ENCODE assay signal across 10 mouse cellular contexts in genomic region chr4:61858160-61858559, GRCm38 (mm10). TPM values are rescaled to one million over a fixed set of nuclear protein-coding genes. Genes with fewer than 3 reads are reported as not detected.
DNase-seq lines count a peak whose midpoint lies in the region; ATAC-seq and TF ChIP-seq lines count a peak whose summit lies in the region.
"Had no signal": no experiment of that assay in that cellular context is flagged by ENCODE, and none has a peak within 500 bp of the region (broad histone marks: within the 10 kb centered on the region; RNA-seq: fewer than 3 reads in every experiment).

No protein-coding gene starts in this region.

- H3K27me3 ChIP-seq in lung, postnatal 0 days (replicated peaks; ENCODE audit: insufficient read depth, low read length) = no peaks in the 10 kb centered on the region
- no peaks in the 10 kb centered on the region for H3K27me3 ChIP-seq in limb, embryonic 10.5 days (ENCODE audit: low read depth, poor library complexity, severe bottlenecking)
- no peaks in the 10 kb centered on the region for H3K27me3 ChIP-seq in forebrain, embryonic 13.5 days

- 46% methylated on average over 4 of the region's 4 CpGs for WGBS in lung, postnatal 0 days
- WGBS in limb, embryonic 10.5 days = 44% methylated on average over 4 of the region's 4 CpGs
- WGBS in forebrain, embryonic 13.5 days = 45% methylated on average over 4 of the region's 4 CpGs

- H3K4me1 ChIP-seq in lung, postnatal 0 days (ENCODE audit: insufficient read depth, low read depth, low read length) = no peaks in the 10 kb centered on the region
- no peaks in the 10 kb centered on the region for H3K4me1 ChIP-seq in limb, embryonic 10.5 days
- no peaks in the 10 kb centered on the region for H3K4me1 ChIP-seq in forebrain, embryonic 13.5 days

- no peak for TF ChIP-seq EP300 in lung, postnatal 0 days (IDR thresholded peaks at IDR 0.05)

- ATAC-seq in lung, postnatal 0 days = no peak
- ATAC-seq in forebrain, embryonic 13.5 days = no peak

- no peak overlapping the region for H3K4me3 ChIP-seq in gastrocnemius, adult 2 months
- no peak overlapping the region for H3K4me3 ChIP-seq in lung, postnatal 0 days (ENCODE audit: low read depth, low read length)
- no peak overlapping the region for H3K4me3 ChIP-seq in limb, embryonic 10.5 days
- H3K4me3 ChIP-seq in forebrain, embryonic 13.5 days = no peak overlapping the region

- no peaks in the 10 kb centered on the region for H3K9me3 ChIP-seq in lung, postnatal 0 days (ENCODE audit: low read length)
- no peaks in the 10 kb centered on the region; the same call in 1 of the 2 replicates for H3K9me3 ChIP-seq in limb, embryonic 10.5 days (replicated peaks)
- H3K9me3 ChIP-seq in forebrain, embryonic 13.5 days (replicated peaks) = 0 out of 2 replicates have a peak, but pooled peaks cover 10% of the 10 kb centered on the region

- DNase-seq in gastrocnemius, adult 2 months = no peak
- DNase-seq in gastrocnemius, adult 8-10 months (ENCODE audit: low spot score in 2 of 2) = no peak
- DNase-seq in lung, postnatal 0 days (ENCODE audit: low spot score) = no peak
- no peak for DNase-seq in lung, adult 18-20 months
- peak; percentile 45 for DNase-seq in adrenal gland, adult 2 months
- DNase-seq in limb, embryonic 10.5 days (ENCODE audit: low spot score) = peak; percentile 37
- no peak for DNase-seq in layer of hippocampus, adult 11-12 months (ENCODE audit: low spot score)

- no peak overlapping the region for H3K4me2 ChIP-seq in lung, postnatal 0 days (replicated peaks; ENCODE audit: low read depth, low read length)
- no peak overlapping the region for H3K4me2 ChIP-seq in forebrain, embryonic 13.5 days

- H3K9ac ChIP-seq in lung, postnatal 0 days (replicated peaks; ENCODE audit: low read depth) = no peak overlapping the region
- no peak overlapping the region for H3K9ac ChIP-seq in forebrain, embryonic 13.5 days

- TF ChIP-seq CTCF in gastrocnemius, adult 2 months (IDR thresholded peaks at IDR 0.05) = peak; percentile 55
- TF ChIP-seq CTCF in lung, postnatal 0 days (IDR thresholded peaks at IDR 0.05) = peak; percentile 64

- no peak overlapping the region for H3K27ac ChIP-seq in gastrocnemius, adult 2 months
- no peak overlapping the region for H3K27ac ChIP-seq in lung, postnatal 0 days (ENCODE audit: low read length)
- no peak overlapping the region for H3K27ac ChIP-seq in limb, embryonic 10.5 days
- no peak overlapping the region for H3K27ac ChIP-seq in forebrain, embryonic 13.5 days

- intact Hi-C loops in gastrocnemius, adult 2 months (cut with DNase I) = no loop called here

- H3K36me3 ChIP-seq in lung, postnatal 0 days (ENCODE audit: insufficient read depth, low read length) = no peaks in the 10 kb centered on the region
- H3K36me3 ChIP-seq in limb, embryonic 10.5 days = no peaks in the 10 kb centered on the region
- H3K36me3 ChIP-seq in forebrain, embryonic 13.5 days (ENCODE audit: poor library complexity, severe bottlenecking) = no peaks in the 10 kb centered on the region

RNA-seq across cellular contexts. Expression of gene Mup5, which starts 23.1 kb away (rescaled TPM):
- total RNA-seq in gastrocnemius, adult 2 months (2021) = not detected
- total RNA-seq in gastrocnemius, adult 8-10 months (2022) = not detected
- not detected in 2 replicates for polyA plus RNA-seq in lung, postnatal 0 days (2015; fragmentation: Nextera tagmentation; extraction: Ambion mirVana)
- total RNA-seq in adrenal gland, adult 2 months (2021) = not detected
- polyA plus RNA-seq in adrenal gland, adult 2 months (2012; rRNA removed) = not detected in 2 replicates
- not detected in 2 replicates for polyA plus RNA-seq in limb, embryonic 10.5 days (2016; fragmentation: Nextera tagmentation; extraction: Ambion mirVana)
- polyA plus RNA-seq in forebrain, embryonic 13.5 days (2015; fragmentation: Nextera tagmentation; extraction: Ambion mirVana) = not detected in 2 replicates
- total RNA-seq: heart, adult 18-20 months; layer of hippocampus, adult 18-20 months had no signal

Comparison
In these comparisons a context has a peak if more than half of its experiments do, and no peak if none do; other contexts are left out.
1. DNase-seq: peak in adrenal gland, adult 2 months (single experiment) and limb, embryonic 10.5 days (single experiment); none in gastrocnemius, adult 2 months (single experiment), gastrocnemius, adult 8-10 months (0 of 2), lung, postnatal 0 days (single experiment), lung, adult 18-20 months (0 of 2) and layer of hippocampus, adult 11-12 months (single experiment).